Mouse (Mus musculus): ENCODE results near the gene Angptl1. TPM values are rescaled to one million over a fixed set of nuclear protein-coding genes. Genes with fewer than 3 reads are reported as not detected.

Gene Angptl1
- total and polyA plus RNA-seq, 3 experiments: 0.08 to 0.23 TPM; not detected in 1

DNA sequence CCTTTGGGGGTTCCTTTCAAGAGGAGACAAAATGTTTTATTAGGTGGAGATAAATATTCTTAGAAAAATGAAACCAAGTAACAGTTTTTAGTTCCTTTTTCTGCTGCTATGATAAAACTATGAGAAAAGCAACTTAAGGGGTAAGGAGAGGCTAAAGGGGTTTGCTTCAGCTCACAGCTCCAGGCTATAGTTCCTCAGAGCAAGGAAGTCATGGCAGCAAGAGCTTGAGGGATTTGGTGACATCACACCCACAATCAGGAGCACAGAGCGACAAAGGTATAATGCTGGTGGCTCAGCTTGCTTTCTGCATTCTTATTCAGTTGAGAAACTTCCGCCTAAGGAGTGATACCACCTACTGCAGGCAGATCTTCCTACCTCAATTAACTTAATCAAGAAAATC, 20.8 kb downstream of the Angptl1 start:
- Histone ChIP-seq H3K36me3 (replicated peaks in 1 of 2; ENCODE audit: control insufficient read depth in 1 of 2, insufficient read depth in 1 of 2, low read length in 1 of 2) (peaks cover 32 to 60% of the 10 kb centered on the region in 2 experiments), H3K27ac (ENCODE audit: insufficient read depth, low read depth) (no peak overlapping the region), H3K27me3 (replicated peaks) (no peaks in the 10 kb centered on the region), H3K79me2 (replicated peaks; ENCODE audit: control insufficient read depth, extremely low read depth, insufficient read depth, poor library complexity, severe bottlenecking) (peaks cover 33% of the 10 kb centered on the region), H3K4me3 (replicated peaks in 1 of 3; ENCODE audit: low read depth in 2 of 3, low read length in 2 of 3, poor library complexity in 1 of 3) (no peak overlapping the region), H3K4me2 (ENCODE audit: insufficient read depth, low read depth, poor library complexity, severe bottlenecking) (no peak overlapping the region), H3K9ac (ENCODE audit: insufficient read depth, low read depth) (no peak overlapping the region), H3K9me3 (replicated peaks; ENCODE audit: low read length) (peaks cover 2% of the 10 kb centered on the region), H3K4me1 (ENCODE audit: control insufficient read depth in 1 of 2, insufficient read depth in 2 of 2) (peaks cover 9 to 44% of the 10 kb centered on the region in 2 experiments)
- dilution Hi-C loops (cut with MboI; ENCODE audit: extremely low pct_ligation_motif_present, extremely low pct_unique_long_range_greater_than_20kb, low sequenced_read_pairs) (no loop called here), in situ Hi-C loops (cut with MboI; ENCODE audit: low pct_ligation_motif_present, low pct_unique_long_range_greater_than_20kb, low sequenced_read_pairs) (no loop called here)
- no peak for TF ChIP-seq BHLHE40 (IDR thresholded peaks at IDR 0.05; ENCODE audit: low read depth, low read length)
- no peak for TF ChIP-seq SIN3A (IDR thresholded peaks at IDR 0.05; ENCODE audit: low read length)
- TF ChIP-seq MAZ (IDR thresholded peaks at IDR 0.05; ENCODE audit: low read depth, low read length): no peak
- no peak for TF ChIP-seq JUN (IDR thresholded peaks at IDR 0.05; ENCODE audit: insufficient read depth, low read depth, low read length)
- TF ChIP-seq ZKSCAN1 (IDR thresholded peaks at IDR 0.05; ENCODE audit: borderline replicate concordance, low read depth, low read length): no peak
- no peak for TF ChIP-seq ZNF384 (IDR thresholded peaks at IDR 0.05; ENCODE audit: low read depth, low read length)
- TF ChIP-seq MAFK (IDR thresholded peaks at IDR 0.05; ENCODE audit: insufficient replicate concordance, low read length): no peak
- no peak for TF ChIP-seq ZMIZ1 (IDR thresholded peaks at IDR 0.05; ENCODE audit: low read depth, low read length)
- TF ChIP-seq ELF1 (IDR thresholded peaks at IDR 0.05; ENCODE audit: low read depth, low read length): no peak
- no peak for TF ChIP-seq UBTF (IDR thresholded peaks at IDR 0.05; ENCODE audit: low read depth, low read length)
- TF ChIP-seq TBP (conservative IDR thresholded peaks at IDR 0.05; ENCODE audit: low read depth, low read length): no peak
- DNase-seq (ENCODE audit: extremely low read depth): no peak

DNA sequence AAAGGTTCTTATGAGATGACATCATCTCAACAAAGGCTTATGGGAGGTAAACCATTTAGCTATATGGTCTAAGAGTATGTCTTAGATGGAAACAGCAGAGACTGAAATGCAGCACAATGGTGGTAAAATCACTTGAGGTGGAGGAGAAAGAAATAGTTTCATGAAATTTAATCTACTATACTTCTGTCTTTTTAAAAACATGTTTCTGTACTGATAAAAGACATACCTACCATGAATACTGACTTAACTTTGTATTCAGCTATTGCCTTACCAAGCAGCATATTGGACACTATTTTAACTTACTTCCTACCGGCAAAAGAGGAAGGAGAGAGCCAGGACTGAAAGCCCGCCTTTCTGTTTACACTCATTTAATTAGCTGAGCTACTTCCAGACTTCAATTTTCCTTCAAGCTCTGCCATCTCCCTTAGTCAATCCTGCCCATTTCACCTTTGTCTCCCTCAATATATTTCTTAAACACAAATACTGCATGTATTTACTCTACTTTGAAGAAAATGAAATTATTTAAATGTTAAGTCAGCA, 21.4 kb downstream of the Angptl1 start:
- no peak for TF ChIP-seq ZNF384 (IDR thresholded peaks at IDR 0.05; ENCODE audit: low read depth, low read length)
- TF ChIP-seq CHD2 (IDR thresholded peaks at IDR 0.05; ENCODE audit: low read length): no peak
- no peak for TF ChIP-seq ELF1 (IDR thresholded peaks at IDR 0.05; ENCODE audit: low read depth, low read length)
- TF ChIP-seq ZKSCAN1 (IDR thresholded peaks at IDR 0.05; ENCODE audit: borderline replicate concordance, low read depth, low read length): no peak
- no peak for TF ChIP-seq TBP (conservative IDR thresholded peaks at IDR 0.05; ENCODE audit: low read depth, low read length)
- no peak for TF ChIP-seq GABPA (IDR thresholded peaks at IDR 0.05; ENCODE audit: insufficient replicate concordance, low read depth, low read length)
- no peak overlapping the region for H3K4me2 ChIP-seq (ENCODE audit: insufficient read depth, low read depth, poor library complexity, severe bottlenecking)
- H3K79me2 ChIP-seq (replicated peaks; ENCODE audit: control insufficient read depth, extremely low read depth, insufficient read depth, poor library complexity, severe bottlenecking): peaks cover 33% of the 10 kb centered on the region
- H3K27ac ChIP-seq (ENCODE audit: insufficient read depth, low read depth): no peak overlapping the region
- peaks cover 30 to 59% of the 10 kb centered on the region in 2 experiments for H3K36me3 ChIP-seq (replicated peaks in 1 of 2; ENCODE audit: control insufficient read depth in 1 of 2, insufficient read depth in 1 of 2, low read length in 1 of 2)
- DNase-seq (ENCODE audit: extremely low read depth): no peak
- H3K4me3 ChIP-seq (replicated peaks in 1 of 3; ENCODE audit: low read depth in 2 of 3, low read length in 2 of 3, poor library complexity in 1 of 3): no peak overlapping the region
- peaks cover 11 to 50% of the 10 kb centered on the region in 2 experiments for H3K4me1 ChIP-seq (ENCODE audit: control insufficient read depth in 1 of 2, insufficient read depth in 2 of 2)
- no peaks in the 10 kb centered on the region for H3K9me3 ChIP-seq (replicated peaks; ENCODE audit: low read length)
- in situ Hi-C loops (cut with MboI; ENCODE audit: low pct_ligation_motif_present, low pct_unique_long_range_greater_than_20kb, low sequenced_read_pairs): no loop called here
- H3K27me3 ChIP-seq (replicated peaks): no peaks in the 10 kb centered on the region
- dilution Hi-C loops (cut with MboI; ENCODE audit: extremely low pct_ligation_motif_present, extremely low pct_unique_long_range_greater_than_20kb, low sequenced_read_pairs): no loop called here
- no peak overlapping the region for H3K9ac ChIP-seq (ENCODE audit: insufficient read depth, low read depth)

All from CH12.LX (cell line).